Mouse (Mus musculus) liver, embryonic 14.5 days (tissue): ENCODE measurements at regions not wholly inside any gene's neighbourhood (a gene's known extent, or its start where the extent isn't known, plus 50 kb on each side); places are given as distances from the start of the nearest gene placed in this dataset.

Experiments used
- CTCF ChIP-seq: IDR thresholded peaks from 2 replicates; pipeline ENCODE4 v1.5.1; 2016; ENCODE audit warnings: antibody characterized with exemption, low read depth, control low read depth
- EP300 ChIP-seq: IDR thresholded peaks from 2 replicates; pipeline ENCODE4 v1.6.1; 2016; ENCODE audit warnings: antibody characterized with exemption, low read depth

DNA sequence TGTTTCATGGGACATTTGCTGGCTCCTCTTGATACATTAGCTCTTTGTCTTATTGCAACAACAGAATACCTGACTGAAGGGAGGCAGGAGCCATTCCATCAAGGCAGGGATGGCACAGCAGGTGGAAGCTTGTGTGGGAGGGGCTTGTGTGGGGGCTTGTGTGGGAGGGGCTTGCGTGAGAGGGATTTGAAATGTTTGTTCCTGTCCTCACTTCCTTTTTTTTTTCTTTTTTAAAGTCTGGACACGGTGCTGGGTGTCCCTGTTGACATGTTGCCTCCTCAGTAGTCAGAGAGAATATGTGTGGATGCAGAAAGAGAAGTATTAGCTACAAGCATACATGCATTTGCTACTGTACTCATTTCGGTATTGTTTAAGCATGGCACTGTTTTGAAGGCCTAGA is 616.5 kb downstream of the Pard3 start:
- TF ChIP-seq EP300 (no peak), CTCF (no peak)
